Mouse (Mus musculus): ENCODE results near the gene Cd209e. TPM values are rescaled to one million over a fixed set of nuclear protein-coding genes. Genes with fewer than 3 reads are reported as not detected.
A peak's percentile ranks its signal among the peaks of the same experiment; 100 is the strongest.
"Not testable (repeated sequence)": the region's sequence is repeated elsewhere in the genome, so short reads cannot be mapped to it uniquely, and the experiment has no call there.

The Cd209e gene
- total RNA-seq (2021), result not detected
- long read RNA-seq, experiment 1, result 0 reads
- long read RNA-seq, experiment 2, result 0 reads

DNA sequence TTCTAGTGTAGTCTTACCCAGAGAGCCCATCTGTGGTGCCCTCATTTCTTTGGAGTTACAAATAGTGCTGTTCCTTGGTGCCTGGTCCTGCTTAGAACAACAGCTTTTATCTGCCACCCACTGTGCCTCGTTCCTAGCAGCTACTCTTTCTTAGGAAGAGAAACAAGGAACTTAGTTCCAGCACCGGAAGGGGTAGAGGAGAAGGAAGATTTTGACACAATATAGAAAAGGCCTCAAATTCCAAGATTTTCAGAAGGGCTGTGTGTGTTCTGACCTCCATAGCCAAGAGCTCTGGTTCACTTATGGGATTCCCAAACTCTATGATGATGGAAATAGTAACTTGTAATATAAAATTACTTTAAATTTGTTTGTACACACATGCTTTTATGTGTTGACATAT, at the start of gene Cd209e:
Gene Cd209e, minus strand, starts transcription at position 101 of the 400 bp plus-strand sequence.
- DNase-seq (ENCODE audit: low spot score in 2 of 2), result no peak

DNA sequence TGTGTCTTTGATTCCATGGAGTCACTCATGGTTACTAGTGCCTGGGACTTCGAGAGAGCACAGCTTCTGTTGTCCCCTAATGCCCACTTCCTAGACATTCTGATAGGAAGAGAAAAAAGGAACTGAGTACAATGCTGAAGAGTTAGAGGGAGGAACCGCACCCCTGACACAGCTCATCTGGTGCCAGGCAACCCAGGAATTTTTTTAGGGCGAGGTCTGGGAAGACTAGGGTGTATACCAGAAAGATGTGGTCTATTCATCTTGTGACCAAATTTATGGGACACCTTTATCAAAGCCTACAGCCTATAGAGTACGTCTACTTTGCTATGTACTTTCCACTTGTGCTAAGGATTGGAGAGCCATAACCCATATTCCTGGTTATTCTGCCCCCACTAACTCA, 24.3 kb upstream of the Cd209e start, which contains the start of gene Cd209d:
Gene Cd209d, minus strand, starts transcription at position 101 of the 400 bp plus-strand sequence.
- no peak for DNase-seq (ENCODE audit: low spot score in 2 of 2)

DNA sequence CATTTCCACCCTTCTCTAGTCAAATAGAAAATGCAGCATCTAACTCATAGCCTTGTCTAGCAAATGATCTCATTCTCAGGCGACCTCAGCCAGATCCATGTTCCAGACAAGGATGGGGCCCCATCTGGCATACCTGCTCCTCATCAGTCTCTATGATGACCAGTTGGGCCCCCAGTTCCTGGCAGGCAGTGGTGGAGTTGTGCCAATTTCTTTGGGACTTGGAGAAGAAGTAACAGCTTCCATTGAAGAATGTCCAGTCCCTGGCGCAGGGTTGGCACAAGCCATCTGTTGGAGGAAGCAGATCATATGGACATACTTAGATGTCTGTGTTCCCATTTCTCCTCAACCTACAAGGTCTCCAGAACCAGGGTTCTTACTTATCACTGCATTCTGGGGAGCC, 22.0 kb upstream of the Cd209e start:
- DNase-seq (ENCODE audit: low spot score in 2 of 2), result no peak

DNA sequence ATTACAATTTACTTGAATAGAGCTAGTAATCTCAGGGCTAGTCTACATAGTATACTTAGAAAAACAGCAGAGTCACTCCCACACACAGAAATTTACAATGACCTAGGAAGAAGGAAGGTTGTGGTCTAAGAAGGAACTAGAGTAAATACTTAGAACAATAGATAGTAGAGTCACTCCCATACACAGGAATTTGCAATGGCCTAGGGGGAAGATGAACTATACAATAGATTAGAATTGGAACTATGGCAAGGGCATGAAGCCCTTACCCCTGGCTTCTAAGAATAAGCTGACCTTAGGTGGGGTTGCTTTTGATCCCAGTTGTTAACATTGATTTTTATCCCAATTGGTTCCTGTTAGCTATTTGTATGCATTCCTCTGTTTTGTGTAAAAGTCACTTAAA, 8.6 kb upstream of the Cd209e start:
- DNase-seq (ENCODE audit: low spot score in 2 of 2), result not testable (repeated sequence)

DNA sequence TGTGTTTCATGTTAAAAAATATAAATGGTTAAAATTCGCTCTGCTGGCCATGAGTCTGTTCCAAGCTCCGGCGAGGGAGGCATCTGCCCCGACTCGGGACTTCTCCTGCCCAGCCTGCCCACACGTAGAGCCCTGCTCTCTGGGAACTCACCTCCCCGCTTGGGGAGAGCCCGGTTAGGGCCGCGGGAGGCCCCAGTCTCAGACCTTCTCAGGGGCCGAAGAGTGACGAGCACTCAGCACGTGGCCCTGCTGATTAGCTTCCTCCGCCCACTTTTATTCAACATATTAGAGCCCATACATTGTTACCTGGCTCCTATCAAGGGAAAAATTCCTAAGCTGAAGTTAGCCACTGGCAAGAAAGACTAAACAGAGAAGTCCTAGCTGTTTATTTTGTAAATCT, 51.0 kb downstream of the Cd209e start:
- peak; percentile 1 for DNase-seq (ENCODE audit: low spot score in 2 of 2)

Other genes with a start within 250 kb of the Cd209e start
- 10 to 100 TPM; 37.9 to 41.5 TPM for gene Xab2, start 233.0 kb downstream of the Cd209e start, total RNA-seq (2021)
- 10 to 100 TPM; 80.8 to 85.8 TPM for gene Pet100, start 232.8 kb downstream of the Cd209e start, total RNA-seq (2021)
- not detected for gene Pcp2, start 228.8 kb downstream of the Cd209e start, total RNA-seq (2021)
- gene Stxbp2, start 223.4 kb downstream of the Cd209e start, total RNA-seq (2021), result 10 to 100 TPM; 50.9 to 56.7 TPM
- under 1 TPM; 0.68 to 0.86 TPM for gene Retn, start 198.5 kb downstream of the Cd209e start, total RNA-seq (2021)
- under 1 TPM; 0.23 to 0.30 TPM for gene Mcemp1, start 188.6 kb downstream of the Cd209e start, total RNA-seq (2021)
- gene Fcor, start 181.9 kb downstream of the Cd209e start, total RNA-seq (2021), result 10 to 100 TPM in 1 of 2 experiments, 1 to 10 TPM in 1; 9.2 to 14.6 TPM
- 10 to 100 TPM; 29.1 to 29.3 TPM for gene Trappc5, start 178.0 kb downstream of the Cd209e start, total RNA-seq (2021)
- not detected for gene Fcer2a, start 160.1 kb downstream of the Cd209e start, total RNA-seq (2021)
- not detected for gene Clec4g, start 133.7 kb downstream of the Cd209e start, total RNA-seq (2021)
- 1 to 10 TPM; 1.7 to 2.2 TPM for gene Cd209a, start 105.3 kb downstream of the Cd209e start, total RNA-seq (2021)
- gene Cd209d, start 24.2 kb upstream of the Cd209e start, total RNA-seq (2021), result under 1 TPM in 1 of 2 experiments, not detected in 1; 0.56 TPM
- 1 to 10 TPM; 1.1 to 1.3 TPM for gene Cd209b, start 72.5 kb upstream of the Cd209e start, total RNA-seq (2021)
- 1 to 10 TPM in 1 of 2 experiments, under 1 TPM in 1; 0.70 to 1.0 TPM for gene Cd209c, start 100.4 kb upstream of the Cd209e start, total RNA-seq (2021)

Measured in left cerebral cortex, adult 18-20 months (tissue).